Mouse (Mus musculus) kidney, postnatal 25 days (tissue): ENCODE results near the gene Rpl37a.
A peak's percentile ranks its signal among the peaks of the same experiment; 100 is the strongest.

Experiments
- DNase-seq, 2 experiments: peaks; one replicate each; pipeline ENCODE4 v3.0.0; 2021; ENCODE audit warnings: mixed read lengths in 2 of 2

Rpl37a gene

GRCm38 (mm10) chr1:72738946-72739680, 28.0 kb downstream of the Rpl37a start:
- peak; percentile 81 to 83 for DNase-seq

DNA sequence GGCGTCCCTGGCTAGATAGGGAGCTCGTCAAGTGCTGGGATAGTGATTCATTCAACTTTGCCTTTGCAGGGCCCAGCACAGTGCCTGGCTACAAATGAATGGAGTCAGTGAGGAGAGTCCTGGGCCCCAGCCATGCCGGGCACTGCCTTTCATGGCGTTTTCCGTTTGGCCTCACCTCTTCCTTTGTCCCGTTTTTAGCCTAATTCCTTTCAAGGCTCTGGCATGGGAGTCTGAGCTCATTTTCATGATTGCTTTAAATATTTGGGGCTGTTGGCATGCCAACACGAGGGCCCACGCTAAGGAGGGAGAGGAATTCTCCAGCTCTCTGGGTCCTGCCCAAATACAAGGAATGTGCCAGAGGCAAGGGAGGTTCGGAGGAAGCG, 28.6 kb downstream of the Rpl37a start:
- DNase-seq, result no peak

GRCm38 (mm10) chr1:72741406-72741805, 30.3 kb downstream of the Rpl37a start:
- no peak for DNase-seq

DNA sequence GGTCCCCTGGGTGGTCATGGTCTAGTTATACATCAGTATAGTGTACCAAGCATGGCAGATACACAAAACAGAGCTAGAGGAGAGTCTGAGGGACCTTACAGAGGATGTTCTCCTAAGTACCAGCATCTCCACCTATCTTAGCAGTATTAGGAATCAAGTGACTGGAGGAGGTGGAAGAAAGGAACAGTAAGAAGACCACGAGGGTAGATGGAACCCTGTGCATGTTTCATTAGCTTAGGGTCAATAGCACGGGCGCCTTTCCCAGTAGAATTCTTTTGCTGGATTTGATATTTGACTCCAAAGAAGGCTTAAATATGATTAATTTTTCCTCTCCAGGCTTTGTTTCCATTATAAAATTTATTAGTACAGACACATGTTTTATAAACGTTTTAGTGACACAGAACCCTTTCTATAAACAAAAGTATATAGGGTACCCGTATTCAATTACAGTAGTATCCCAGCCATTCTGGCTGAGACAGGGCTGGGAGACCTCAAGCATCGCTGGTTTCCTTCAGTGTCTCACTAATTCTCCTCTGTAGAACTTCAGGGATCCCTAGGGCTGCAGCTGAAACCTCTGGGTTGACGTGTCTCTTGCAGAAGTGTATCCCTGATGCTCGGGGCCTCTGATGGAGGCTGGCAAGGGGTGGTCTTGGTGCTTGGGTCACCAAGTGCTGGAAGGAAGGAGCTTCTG, 33.9 kb downstream of the Rpl37a start:
- DNase-seq, result no peak

- peak; percentile 7 to 47 for DNase-seq
Measured at GRCm38 (mm10) chr1:72746382-72746781, 35.3 kb downstream of the Rpl37a start.

DNA sequence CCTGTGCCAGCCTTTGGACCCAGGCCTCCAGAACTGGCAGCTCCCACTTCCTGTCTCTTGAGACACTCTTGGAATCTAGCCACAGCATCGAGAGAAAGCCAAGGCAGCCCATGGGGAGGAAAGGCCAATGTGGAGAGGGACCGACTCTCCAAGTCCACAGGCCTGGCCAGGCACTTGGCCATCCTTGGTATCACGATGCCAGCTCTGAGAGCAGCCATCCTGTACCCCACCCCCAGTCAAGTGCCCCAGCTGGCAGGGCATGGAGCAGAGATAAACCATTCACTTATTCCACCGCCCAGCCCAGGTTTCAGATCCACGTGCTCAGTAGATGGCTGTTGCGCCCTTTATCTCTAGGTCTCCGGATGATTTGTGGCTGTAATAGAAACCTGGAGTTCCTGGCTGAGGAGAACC, 40.3 kb downstream of the Rpl37a start:
- peak; percentile 15 to 55 for DNase-seq

DNA sequence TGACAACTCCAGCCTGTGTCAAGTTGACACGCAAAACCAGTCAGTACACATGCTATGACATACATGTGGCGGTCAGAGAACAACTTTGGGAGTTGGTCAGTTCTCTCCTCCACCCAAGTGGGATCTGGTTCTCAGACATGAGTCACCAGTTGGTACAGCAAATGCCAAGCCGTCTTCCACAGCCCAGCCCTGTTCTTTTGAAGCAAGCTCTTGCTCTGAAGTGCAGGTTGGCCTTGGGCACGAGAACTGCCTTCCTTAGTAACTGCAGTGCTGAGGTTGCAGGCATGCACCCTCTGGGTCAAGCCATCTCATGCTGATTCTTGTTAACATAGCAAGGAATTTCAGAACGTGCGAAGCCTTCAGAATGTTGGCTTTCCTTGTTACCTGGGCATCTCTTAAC, 42.1 kb downstream of the Rpl37a start:
- no peak for DNase-seq

- DNase-seq, result no peak
Measured at GRCm38 (mm10) chr1:72755227-72755626, 44.1 kb downstream of the Rpl37a start.

GRCm38 (mm10) chr1:72755801-72756200, 44.7 kb downstream of the Rpl37a start:
- DNase-seq, result no peak

GRCm38 (mm10) chr1:72759758-72760157, 48.7 kb downstream of the Rpl37a start:
- DNase-seq, result no peak
